Mouse (Mus musculus) MEL (cell line): Measurements from ENCODE around the gene Psg27. TPM values are rescaled to one million over a fixed set of nuclear protein-coding genes. Genes with fewer than 3 reads are reported as not detected.
A peak's percentile ranks its signal among the peaks of the same experiment; 100 is the strongest.

Source experiments
- DNase-seq: peaks from one replicate; pipeline ENCODE4 v3.0.0; 2011; ENCODE audit warnings: low read depth, low spot score
- H3K27ac ChIP-seq: 2 replicates; pipeline ENCODE4 v1.5.1; 2012; ENCODE audit warnings: low read depth, mild to moderate bottlenecking, control low read depth, low read length, moderate library complexity; ENCODE audit not compliant: control insufficient read depth
- H3K27me3 ChIP-seq, 2 experiments: fragments of 150-350 bp in 1 of 2; sonication (generic) in 1 of 2; 2 replicates each; pipeline ENCODE4 v1.6.1; 2012; ENCODE audit warnings: low read length in 2 of 2, mild to moderate bottlenecking in 2 of 2, improper control_type of control experiment in 1 of 2, moderate library complexity in 1 of 2; ENCODE audit not compliant: insufficient read depth in 2 of 2, control insufficient read depth in 1 of 2
- H3K36me3 ChIP-seq, 2 experiments: 2 replicates each; pipeline ENCODE4 v1.6.1; 2012 to 2014; ENCODE audit warnings: low read length in 2 of 2, improper control_type of control experiment in 1 of 2, inconsistent platforms in 1 of 2, mild to moderate bottlenecking in 1 of 2; ENCODE audit not compliant: insufficient read depth in 2 of 2, control insufficient read depth in 1 of 2
- H3K4me1 ChIP-seq, 2 experiments: fragments of 150-350 bp in 1 of 2; sonication (generic) in 1 of 2; 2 replicates each; pipeline ENCODE4 v1.6.1; 2012; ENCODE audit warnings: low read length in 2 of 2, improper control_type of control experiment in 1 of 2, mild to moderate bottlenecking in 1 of 2; ENCODE audit not compliant: insufficient read depth in 2 of 2, control insufficient read depth in 1 of 2
- H3K4me3 ChIP-seq, 2 experiments: fragments of 150-350 bp in 1 of 2; sonication (generic) in 1 of 2; 2 replicates each; pipeline ENCODE4 v1.5.1; 2012; ENCODE audit warnings: low read depth in 2 of 2, low read length in 2 of 2, mild to moderate bottlenecking in 2 of 2, moderate library complexity in 2 of 2, control low read depth in 1 of 2, improper control_type of control experiment in 1 of 2; ENCODE audit not compliant: control insufficient read depth in 1 of 2, insufficient read depth in 1 of 2
- H3K79me2 ChIP-seq: 2 replicates; pipeline ENCODE4 v1.6.1; 2012; ENCODE audit warnings: mild to moderate bottlenecking, low read length, moderate library complexity; ENCODE audit not compliant: control insufficient read depth, poor library complexity, insufficient read depth
- H3K9ac ChIP-seq: 2 replicates; pipeline ENCODE4 v1.6.1; 2012; ENCODE audit warnings: low read depth, mild to moderate bottlenecking, control low read depth, low read length, moderate library complexity; ENCODE audit not compliant: control insufficient read depth, poor library complexity, severe bottlenecking
- H3K9me3 ChIP-seq: fragments of 150-350 bp; sonication (generic); replicated peaks from 2 replicates; pipeline ENCODE4 v1.6.1; 2012; ENCODE audit warnings: mild to moderate bottlenecking, low read length, improper control_type of control experiment, moderate library complexity; ENCODE audit not compliant: insufficient read depth
- CTCF ChIP-seq, 3 experiments: IDR thresholded peaks in 2 of 3; conservative IDR thresholded peaks in 1 of 3; 2 replicates each; pipeline ENCODE4 v1.5.1; 2011 to 2012; ENCODE audit warnings: low read length in 3 of 3, low read depth in 2 of 3, mild to moderate bottlenecking in 2 of 3, improper control_type of control experiment in 1 of 3, inconsistent platforms in 1 of 3, mixed read lengths in 1 of 3, moderate library complexity in 1 of 3; ENCODE audit not compliant: control insufficient read depth in 1 of 3, insufficient read depth in 1 of 3, poor library complexity in 1 of 3, severe bottlenecking in 1 of 3
- JUND ChIP-seq: IDR thresholded peaks from 2 replicates; pipeline ENCODE4 v1.6.1; 2011; ENCODE audit warnings: low read depth, mild to moderate bottlenecking, improper control_type of control experiment, low read length
- polyA plus RNA-seq, 2 experiments: library from polyadenylated mRNA; stranded (reverse) in 1 of 2; unstranded in 1 of 2; fragments of >175 nt in 1 of 2; fragments of >200 nt in 1 of 2; gene quantifications; 2 replicates each; pipeline versions ENCODE4 v1.2.1 to v1.2.4; 2012; ENCODE audit warnings: low replicate concordance in 2 of 2, low read depth in 1 of 2; ENCODE audit not compliant: insufficient read length in 2 of 2, insufficient read depth in 1 of 2, missing spikeins in 1 of 2
- total RNA-seq: library from RNA; depleted of rRNA; stranded (reverse); fragments of 300-350 nt; gene quantifications from 2 replicates; pipeline ENCODE4 v1.2.3, GENCODE M21; 2012; rRNA removed

Gene Psg27
- total and polyA plus RNA-seq, 3 experiments: not detected

DNA sequence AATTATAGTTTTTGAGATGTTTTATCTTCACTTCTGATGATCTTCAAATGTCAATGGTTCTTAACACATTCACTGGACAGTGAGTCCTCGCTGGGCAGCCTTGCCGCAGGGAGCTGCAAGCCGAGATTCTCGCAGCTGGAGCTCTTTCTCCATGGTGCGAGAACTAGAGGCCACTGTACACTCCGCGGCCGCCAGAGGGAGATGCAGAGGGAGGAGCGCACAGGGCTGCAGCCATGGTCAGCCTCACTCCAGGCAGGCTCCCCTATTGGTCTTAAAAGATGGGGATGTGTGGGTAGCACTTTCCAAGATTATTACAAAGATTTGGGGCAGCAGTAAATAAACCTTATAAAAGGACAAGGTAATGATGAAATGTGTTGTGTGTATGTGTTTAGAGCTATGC is 55.6 kb downstream of the Psg27 start:
- H3K9me3 ChIP-seq: no peaks in the 10 kb centered on the region
- peak in 1 of 3 experiments; percentile 17; a peak in 1 of 6 replicates for TF ChIP-seq CTCF (IDR thresholded peaks at IDR 0.05 in 2 of 3, conservative IDR thresholded peaks at IDR 0.05 in 1 of 3; ENCODE audit: control insufficient read depth in 1 of 3, insufficient read depth in 1 of 3, low read depth in 2 of 3, low read length in 3 of 3, poor library complexity in 1 of 3, severe bottlenecking in 1 of 3)
- no peak for TF ChIP-seq JUND
- DNase-seq: no peak
- H3K4me1 ChIP-seq: no peaks in the 10 kb centered on the region
- no peaks in the 10 kb centered on the region for H3K36me3 ChIP-seq
- no peak overlapping the region for H3K9ac ChIP-seq
- H3K27ac ChIP-seq: no peak overlapping the region
- H3K4me3 ChIP-seq: no peak overlapping the region
- H3K79me2 ChIP-seq: no peaks in the 10 kb centered on the region
- no peaks in the 10 kb centered on the region for H3K27me3 ChIP-seq

Other genes with a start within 250 kb of the Psg27 start
- not detected in 2 replicates for gene Psg18, start 212.3 kb downstream of the Psg27 start, total RNA-seq
- gene Psg18, start 212.3 kb downstream of the Psg27 start, polyA plus RNA-seq: not detected
- not detected in 2 replicates for gene Psg28, start 135.3 kb downstream of the Psg27 start, total RNA-seq
- not detected for gene Psg28, start 135.3 kb downstream of the Psg27 start, polyA plus RNA-seq
- gene Psg26, start 83.1 kb downstream of the Psg27 start, total RNA-seq: not detected in 2 replicates
- not detected for gene Psg26, start 83.1 kb downstream of the Psg27 start, polyA plus RNA-seq
- gene Psg25, start 35.0 kb downstream of the Psg27 start, total RNA-seq: not detected in 2 replicates
- gene Psg25, start 35.0 kb downstream of the Psg27 start, polyA plus RNA-seq: not detected
- not detected in 2 replicates for gene Psg23, start 49.2 kb upstream of the Psg27 start, total RNA-seq
- not detected for gene Psg23, start 49.2 kb upstream of the Psg27 start, polyA plus RNA-seq
- gene Psg21, start 89.4 kb upstream of the Psg27 start, total RNA-seq: not detected in 2 replicates
- gene Psg21, start 89.4 kb upstream of the Psg27 start, polyA plus RNA-seq: not detected
- gene Psg20, start 118.9 kb upstream of the Psg27 start, total RNA-seq: not detected in 2 replicates
- not detected for gene Psg20, start 118.9 kb upstream of the Psg27 start, polyA plus RNA-seq
- not detected in 2 replicates for gene Psg22, start 150.8 kb upstream of the Psg27 start, total RNA-seq
- not detected for gene Psg22, start 150.8 kb upstream of the Psg27 start, polyA plus RNA-seq
- not detected in 2 replicates for gene Psg19, start 231.2 kb upstream of the Psg27 start, total RNA-seq
- under 1 TPM in 1 of 2 experiments, not detected in 1; 0.04 TPM for gene Psg19, start 231.2 kb upstream of the Psg27 start, polyA plus RNA-seq